Mouse (Mus musculus) layer of hippocampus, adult 8-10 months (tissue): ENCODE results near the gene Cacnb4. TPM values are rescaled to one million over a fixed set of nuclear protein-coding genes. Genes with fewer than 3 reads are reported as not detected.

Source experiments
- DNase-seq, 2 experiments: peaks; one replicate each; pipeline ENCODE4 v3.0.0; 2022; ENCODE audit warnings: low spot score in 2 of 2
- total RNA-seq, 4 experiments: library from RNA; stranded (reverse); gene quantifications; 2 replicates each; pipeline ENCODE4 v1.2.4; 2022

The Cacnb4 gene
- total RNA-seq, 4 experiments from 2014 or later: 79.3 to 85.5 (median 80.2) TPM

GRCm38 (mm10) chr2:52525876-52526592 lies 150.6 kb downstream of the Cacnb4 start:
- no peak for DNase-seq

GRCm38 (mm10) chr2:52523056-52523715 lies 153.4 kb downstream of the Cacnb4 start:
- DNase-seq: no peak

GRCm38 (mm10) chr2:52521012-52521411 lies 155.6 kb downstream of the Cacnb4 start:
- no peak for DNase-seq

- no peak for DNase-seq
Observed at GRCm38 (mm10) chr2:52518740-52519139, 157.9 kb downstream of the Cacnb4 start.

GRCm38 (mm10) chr2:52516534-52516933 lies 160.1 kb downstream of the Cacnb4 start:
- no peak for DNase-seq

- DNase-seq: no peak
Observed at GRCm38 (mm10) chr2:52512865-52513388, 163.7 kb downstream of the Cacnb4 start.

GRCm38 (mm10) chr2:52512206-52512605 lies 164.4 kb downstream of the Cacnb4 start:
- DNase-seq: no peak

GRCm38 (mm10) chr2:52511799-52512198 lies 164.8 kb downstream of the Cacnb4 start:
- no peak for DNase-seq

GRCm38 (mm10) chr2:52509779-52510500 lies 166.7 kb downstream of the Cacnb4 start:
- peak in 1 of 2 experiments; percentile 43 for DNase-seq

GRCm38 (mm10) chr2:52505164-52505563 lies 171.5 kb downstream of the Cacnb4 start:
- no peak for DNase-seq

GRCm38 (mm10) chr2:52504762-52505161 lies 171.9 kb downstream of the Cacnb4 start:
- DNase-seq: no peak

GRCm38 (mm10) chr2:52499849-52500262 lies 176.8 kb downstream of the Cacnb4 start:
- peak in 1 of 2 experiments; percentile 43 for DNase-seq

- no peak for DNase-seq
Observed at GRCm38 (mm10) chr2:52499101-52499537, 177.5 kb downstream of the Cacnb4 start.

- no peak for DNase-seq
Observed at GRCm38 (mm10) chr2:52495097-52495694, 181.4 kb downstream of the Cacnb4 start.

- no peak for DNase-seq
Observed at GRCm38 (mm10) chr2:52494274-52494673, 182.4 kb downstream of the Cacnb4 start.

GRCm38 (mm10) chr2:52492867-52493266 lies 183.8 kb downstream of the Cacnb4 start:
- no peak for DNase-seq

- no peak for DNase-seq
Observed at GRCm38 (mm10) chr2:52489840-52490239, 186.8 kb downstream of the Cacnb4 start.

GRCm38 (mm10) chr2:52483496-52483895 lies 193.1 kb downstream of the Cacnb4 start:
- no peak for DNase-seq

- DNase-seq: no peak
Observed at GRCm38 (mm10) chr2:52480476-52480875, 196.2 kb downstream of the Cacnb4 start.

GRCm38 (mm10) chr2:52478501-52478900 lies 198.1 kb downstream of the Cacnb4 start:
- DNase-seq: no peak

- no peak for DNase-seq
Observed at GRCm38 (mm10) chr2:52477550-52477907, 199.1 kb downstream of the Cacnb4 start.
